Mouse (Mus musculus) CH12F3 (cell line): ENCODE measurements at regions not wholly inside any gene's neighbourhood (a gene's known extent, or its start where the extent isn't known, plus 50 kb on each side); places are given as distances from the start of the nearest gene placed in this dataset.
"Not testable (repeated sequence)": the region's sequence is repeated elsewhere in the genome, so short reads cannot be mapped to it uniquely, and the experiment has no call there.

Source experiments
- in situ Hi-C: fragments of 300-500 bp; cut with MboI; formaldehyde crosslinking; loops from 2 replicates; pipeline ENCODE4 v1.14.3; 2020; ENCODE audit warnings: low sequenced_read_pairs

DNA sequence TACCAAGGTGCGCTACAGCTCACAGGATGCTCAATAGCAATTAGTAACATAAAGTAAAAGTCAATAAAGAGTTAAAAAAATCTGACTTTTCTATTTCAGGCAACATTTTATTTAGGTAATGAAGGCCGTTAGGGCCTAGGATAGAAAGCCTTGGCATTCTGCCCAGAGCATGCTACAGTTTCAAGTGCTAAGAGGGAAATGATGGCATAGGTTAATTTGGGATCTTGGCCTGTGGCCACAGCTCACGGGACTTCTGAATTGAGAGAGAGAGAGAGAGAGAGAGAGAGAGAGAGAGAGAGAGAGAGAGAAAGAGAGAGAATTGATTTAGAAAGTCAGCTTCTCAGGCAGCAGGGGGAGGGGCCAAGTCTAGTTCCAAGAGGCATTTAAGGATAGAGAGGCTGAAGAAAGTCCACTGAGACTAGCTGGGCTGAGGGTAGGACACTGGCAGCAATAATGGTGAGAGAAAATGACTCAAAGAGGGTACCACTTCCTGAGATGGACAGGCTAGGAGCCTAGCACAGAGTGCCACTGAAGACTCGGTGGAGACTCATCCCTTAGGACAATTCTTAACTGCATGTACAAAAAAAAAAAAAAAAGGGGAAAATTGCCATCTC, 52.6 kb upstream of the Klf14 start:
- in situ Hi-C loops, result no loop called here

DNA sequence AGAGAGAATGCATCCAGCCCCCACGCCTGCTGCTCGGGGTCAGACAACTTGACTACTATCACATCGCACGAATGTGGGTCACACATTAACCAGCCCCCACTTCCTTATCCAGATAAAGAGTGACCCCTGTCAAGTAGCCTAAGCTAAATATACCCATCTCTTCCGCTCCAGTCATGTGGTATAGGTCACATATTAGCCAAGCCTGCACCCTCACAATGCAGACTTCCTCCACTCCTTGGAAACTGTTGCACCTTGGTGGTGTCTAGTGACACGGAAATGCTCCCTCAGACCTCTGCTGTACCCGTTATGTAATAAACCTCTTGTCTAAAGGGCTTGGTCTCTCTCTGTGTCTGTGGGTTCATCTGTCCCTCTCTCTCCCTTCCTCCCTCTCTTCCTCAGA, 57.7 kb upstream of the Klf14 start:
- in situ Hi-C loops, result no loop called here

DNA sequence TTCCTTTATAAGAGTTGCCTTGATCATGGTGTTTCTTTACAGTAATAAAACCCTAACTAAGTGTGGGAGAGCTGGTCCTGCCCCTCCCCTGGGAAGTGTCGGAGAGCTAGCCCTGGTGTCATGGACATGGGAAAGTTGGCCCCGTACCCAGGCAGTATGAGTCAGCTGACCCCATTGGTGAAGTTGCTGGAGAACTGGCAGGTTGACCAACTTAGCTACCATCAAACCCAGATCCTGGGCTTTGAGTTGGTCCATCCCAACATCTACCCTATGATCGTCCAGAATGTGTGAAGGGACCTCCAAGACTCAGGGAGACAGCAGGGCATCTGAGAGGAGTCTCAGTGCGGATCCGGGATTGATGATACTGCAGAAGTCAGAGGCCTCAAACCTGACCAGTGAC, 62.9 kb upstream of the Klf14 start:
- in situ Hi-C loops, result no loop called here

DNA sequence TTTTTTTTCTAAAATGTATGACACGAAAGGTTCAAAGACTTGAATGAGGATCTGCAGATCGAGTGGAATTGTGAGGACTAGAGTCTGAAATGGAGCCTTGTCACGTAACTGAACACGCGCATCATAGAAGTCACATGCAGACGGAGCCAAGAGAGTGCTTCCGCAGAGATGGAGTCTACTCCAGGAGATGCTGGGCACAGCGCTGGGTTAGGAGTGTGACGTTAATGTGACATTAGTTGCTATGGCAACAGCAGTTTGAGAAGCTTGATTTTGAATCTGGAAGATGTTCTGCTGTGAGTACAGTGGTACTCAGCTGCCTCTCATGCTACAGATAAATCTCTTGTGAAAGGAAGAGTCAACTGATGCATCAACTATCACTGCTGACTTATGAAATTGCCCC, 70.9 kb upstream of the Klf14 start:
- in situ Hi-C loops, result no loop called here

DNA sequence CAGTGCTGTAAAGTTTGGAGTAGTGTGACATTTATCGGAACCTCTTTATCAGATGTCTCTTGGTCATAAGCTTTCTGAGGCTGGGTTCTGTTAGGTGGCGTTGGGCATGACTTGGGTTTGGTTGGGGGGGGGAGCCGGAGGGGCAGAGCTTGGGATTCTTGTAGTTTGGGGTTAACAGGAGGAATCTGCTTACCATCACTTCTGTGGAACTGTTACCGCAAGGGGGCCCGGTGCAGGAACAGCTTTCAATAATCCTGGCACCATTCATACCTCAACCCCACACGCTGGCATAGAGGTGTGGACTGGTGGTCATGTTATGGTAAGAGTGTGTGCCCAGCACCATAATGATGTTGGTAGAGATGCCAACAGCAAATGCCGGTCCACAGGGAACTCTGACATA, 72.1 kb upstream of the Klf14 start:
- in situ Hi-C loops, result no loop called here

DNA sequence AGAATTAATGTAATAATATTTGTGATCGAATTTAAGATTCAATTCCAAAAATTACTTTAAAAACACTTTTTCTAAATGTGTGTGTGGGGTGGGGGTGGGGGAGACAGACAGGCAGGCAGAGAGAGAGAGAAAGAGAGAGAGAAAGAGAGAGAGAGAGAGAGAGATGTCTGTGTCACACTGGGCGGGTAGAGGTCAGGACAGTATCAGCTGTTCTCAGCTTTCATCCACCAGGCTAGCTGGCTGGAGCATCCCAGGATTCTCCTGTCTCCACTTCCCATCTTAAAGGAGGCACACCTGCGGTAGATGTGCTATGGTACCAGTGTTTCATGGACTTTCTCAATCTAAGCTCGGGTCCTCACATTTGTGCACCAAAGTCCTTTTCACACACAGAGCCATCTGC, 73.3 kb upstream of the Klf14 start:
- in situ Hi-C loops, result no loop called here

DNA sequence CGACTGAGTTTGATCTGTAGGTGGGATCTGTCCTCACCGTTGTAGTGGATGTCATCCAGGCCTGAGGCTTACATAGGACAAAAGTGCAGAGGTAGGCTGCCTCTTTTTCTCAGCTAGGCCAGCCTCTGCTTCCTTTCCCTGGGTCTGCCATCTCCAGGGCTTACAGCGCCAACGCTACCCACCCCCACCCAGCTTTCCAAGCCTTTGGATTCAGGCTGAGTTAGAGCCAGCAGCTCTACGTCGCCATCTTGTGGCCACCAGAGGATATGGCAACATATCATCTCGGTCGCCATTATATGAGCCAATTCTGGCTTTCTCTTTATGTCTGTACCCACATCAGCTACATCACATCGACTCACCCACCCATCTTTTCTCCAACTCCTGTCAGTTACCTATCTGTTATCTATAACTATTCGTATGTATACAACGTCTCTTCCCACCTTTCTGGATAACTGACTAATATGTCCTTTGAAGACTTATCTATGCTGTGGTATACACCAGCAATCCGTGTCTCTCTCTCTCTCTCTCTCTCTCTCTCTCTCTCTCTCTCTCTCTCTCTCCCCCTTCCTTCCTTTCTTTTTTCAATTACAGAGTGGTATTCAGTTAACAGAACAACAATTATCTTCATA, 74.2 kb upstream of the Klf14 start:
- in situ Hi-C loops, result no loop called here

DNA sequence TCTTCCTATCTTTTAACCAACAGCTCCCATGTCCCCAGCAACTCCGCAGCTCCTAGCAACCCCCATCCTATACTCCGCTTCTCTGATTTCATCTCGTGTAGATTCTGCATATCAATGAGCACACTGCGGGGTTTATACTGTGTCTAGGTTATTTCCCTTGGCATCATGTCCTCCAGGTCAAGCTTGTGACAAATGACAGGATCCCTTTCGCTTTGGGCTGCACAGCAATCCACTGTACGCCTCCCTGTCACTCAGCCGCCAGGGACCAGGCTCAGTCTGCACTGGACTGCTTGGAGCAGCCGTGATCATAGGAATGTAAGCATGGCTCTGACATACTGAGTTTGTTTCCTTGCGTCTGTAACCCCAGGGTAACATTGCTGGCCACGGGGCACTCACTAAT, 75.9 kb upstream of the Klf14 start:
- in situ Hi-C loops, result no loop called here

DNA sequence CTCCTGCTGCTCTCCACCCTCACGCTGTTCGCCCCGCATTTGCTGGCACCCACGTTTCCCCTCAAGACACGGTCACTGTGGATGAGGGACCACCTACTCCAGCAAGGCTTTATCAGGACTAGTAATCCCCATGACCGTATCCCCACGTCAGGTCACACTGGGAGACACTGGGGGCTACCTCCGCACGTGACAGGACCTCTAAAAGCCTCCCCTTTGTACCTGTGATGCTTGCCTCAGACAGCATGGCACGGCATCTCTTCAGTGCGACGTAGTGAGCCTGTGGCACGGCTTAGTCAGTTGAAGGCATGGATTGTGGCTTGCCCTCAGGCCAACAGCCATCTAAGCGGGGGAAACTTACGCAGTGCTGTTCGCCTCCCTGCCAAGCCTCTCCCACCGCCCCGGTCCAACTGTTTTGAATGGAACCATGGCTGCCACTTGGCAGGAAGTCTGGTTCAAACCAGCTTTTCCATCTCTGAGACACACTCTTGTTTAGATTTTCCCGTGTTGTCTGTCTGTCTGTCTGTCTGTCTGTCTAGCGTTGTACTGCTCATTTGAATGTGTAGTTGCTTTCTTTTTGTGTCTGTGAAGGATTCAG, 79.0 kb upstream of the Klf14 start:
- in situ Hi-C loops, result no loop called here

DNA sequence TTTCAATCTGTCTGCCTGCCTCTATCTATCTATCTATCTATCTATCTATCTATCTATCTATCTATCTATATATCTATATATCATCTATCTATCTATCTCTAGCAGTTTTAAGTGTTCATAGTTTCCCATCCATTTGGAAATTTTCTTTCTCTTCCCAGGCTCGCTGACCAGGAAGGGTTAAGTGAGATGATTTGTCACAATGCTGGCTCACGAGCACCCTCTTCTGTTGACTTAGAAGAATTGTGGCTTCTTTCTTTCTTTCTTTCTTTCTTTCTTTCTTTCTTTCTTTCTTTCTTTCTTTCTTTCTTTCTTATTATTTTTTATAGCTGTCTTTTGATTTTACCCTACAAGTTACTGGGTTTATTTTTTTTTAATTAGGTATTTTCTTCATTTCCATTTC, 79.6 kb upstream of the Klf14 start:
- in situ Hi-C loops, result not testable (repeated sequence)

DNA sequence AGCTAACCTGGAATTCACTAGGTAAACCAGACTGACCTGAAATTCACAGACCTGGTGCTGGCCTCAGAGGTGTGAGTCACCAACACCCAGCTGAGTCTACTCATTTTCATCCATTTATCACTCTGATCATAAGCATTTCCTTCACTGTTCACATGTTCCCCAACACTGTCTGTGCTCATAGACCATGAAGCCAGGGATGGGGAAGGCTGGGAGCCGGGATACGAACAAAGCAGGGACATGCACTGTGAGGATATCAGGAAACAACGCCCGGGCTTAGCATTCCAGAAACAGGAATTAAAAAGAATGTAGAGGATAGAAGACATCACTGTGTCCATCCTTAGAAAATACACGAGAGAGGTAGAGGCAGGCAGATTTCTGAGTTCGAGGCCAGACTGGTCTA, 80.6 kb upstream of the Klf14 start:
- in situ Hi-C loops, result no loop called here

DNA sequence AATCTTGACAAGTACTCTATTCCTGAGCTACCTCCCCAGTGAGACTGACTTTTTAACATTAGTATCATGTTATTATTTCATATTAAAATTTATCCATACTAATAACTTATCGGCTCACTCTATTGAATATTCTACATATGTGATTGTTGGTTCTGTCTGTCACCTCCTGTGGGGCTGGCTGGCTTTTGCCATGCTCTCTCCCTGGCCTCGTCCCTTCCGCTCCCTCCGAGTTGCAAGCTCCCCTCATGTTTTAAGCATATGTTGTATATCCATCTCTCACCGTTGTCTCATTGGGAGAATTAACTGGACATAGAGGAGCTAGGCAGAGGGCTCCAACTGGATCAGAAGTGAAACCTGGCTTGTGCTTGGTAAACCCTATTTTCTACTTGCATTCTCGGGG, 81.9 kb upstream of the Klf14 start:
- in situ Hi-C loops, result no loop called here

DNA sequence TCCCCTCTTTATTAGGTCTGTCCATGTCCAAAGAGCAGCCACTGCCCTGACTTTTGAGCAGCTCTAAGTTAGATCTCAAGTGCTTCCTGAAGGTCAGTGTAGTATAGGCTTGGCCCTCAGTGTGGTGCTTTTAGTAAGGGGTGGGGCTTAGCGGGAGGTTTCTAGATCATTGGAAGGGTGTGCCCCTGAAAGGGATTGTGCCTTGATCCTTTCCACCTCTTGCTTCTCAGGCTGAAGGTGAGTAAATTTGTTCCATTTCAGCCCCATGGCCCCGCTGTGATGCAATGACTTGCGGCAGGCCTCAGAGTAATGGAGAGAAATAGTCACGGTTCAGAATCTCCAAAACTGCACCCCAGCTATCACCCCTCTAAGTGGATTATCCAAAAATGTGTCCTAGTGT, 84.5 kb upstream of the Klf14 start:
- in situ Hi-C loops, result no loop called here

DNA sequence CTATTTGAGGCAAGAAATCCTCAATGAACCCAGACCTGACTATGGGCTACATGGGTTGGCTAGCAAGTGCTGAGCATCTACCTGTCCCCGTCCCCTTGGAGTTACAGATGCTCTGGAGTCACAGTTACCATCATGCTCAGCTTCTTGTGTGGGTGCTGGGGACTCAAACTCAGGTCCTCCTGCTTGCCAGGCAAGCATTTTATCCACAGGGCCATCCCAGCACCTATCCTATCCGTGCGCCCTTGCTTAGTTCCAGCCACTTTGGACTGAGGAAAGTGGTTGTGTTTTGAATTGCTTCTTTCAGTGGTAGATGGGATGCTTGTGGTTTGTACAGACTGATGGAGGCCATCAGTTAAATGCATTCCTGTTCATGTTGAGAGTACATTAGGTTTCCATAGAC, 85.0 kb upstream of the Klf14 start:
- in situ Hi-C loops, result no loop called here

DNA sequence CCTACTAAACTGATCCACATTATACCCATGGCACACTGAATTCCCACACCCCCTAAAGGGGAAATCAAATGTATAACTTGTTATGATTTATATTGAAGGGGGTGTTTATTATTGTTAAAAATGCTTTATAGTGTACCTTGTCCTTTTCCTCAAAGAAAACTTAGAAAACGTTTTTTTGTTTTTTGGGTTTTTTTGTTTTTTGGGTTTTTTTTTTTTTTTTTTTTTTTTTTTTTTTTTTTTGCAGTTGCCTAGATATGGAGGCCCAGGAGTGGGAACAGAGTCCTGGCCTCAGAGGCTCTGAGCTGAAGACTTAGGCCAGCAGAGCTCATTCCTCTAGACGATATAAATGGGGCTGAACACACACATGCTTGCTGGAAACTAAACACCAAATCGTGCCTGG, 87.3 kb upstream of the Klf14 start:
- in situ Hi-C loops, result no loop called here

DNA sequence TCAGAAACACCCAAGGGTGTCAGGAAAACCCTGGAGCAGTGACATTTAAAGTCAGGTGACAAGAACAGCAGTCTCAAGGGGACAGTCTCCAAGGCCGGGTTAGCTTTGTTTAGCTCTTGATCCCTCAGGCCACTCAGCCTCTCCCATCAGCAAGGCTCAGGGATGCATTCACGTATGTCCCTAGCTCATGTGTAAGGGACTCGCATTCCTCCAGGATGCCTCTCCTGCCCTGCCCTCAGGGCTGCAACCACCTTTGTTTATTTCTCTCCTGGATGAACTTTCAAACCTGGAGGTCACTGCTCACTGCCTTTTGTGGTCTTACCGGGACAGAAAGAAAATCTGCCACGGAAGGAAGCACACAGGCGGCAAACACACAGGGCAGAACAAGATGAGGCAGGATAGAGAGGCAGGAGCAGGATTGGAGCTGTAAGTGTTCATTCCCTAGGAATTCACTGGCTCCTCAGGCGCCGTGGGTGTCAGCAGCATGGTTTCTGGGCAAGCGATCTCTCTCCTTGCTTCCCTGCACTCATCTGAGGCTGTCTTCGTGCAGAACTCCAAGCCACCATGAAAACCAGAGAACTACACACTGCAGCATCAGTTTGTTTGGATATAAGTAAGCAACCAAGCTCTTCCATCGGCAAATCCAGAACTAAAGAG, 90.2 kb upstream of the Klf14 start:
- in situ Hi-C loops, result no loop called here

DNA sequence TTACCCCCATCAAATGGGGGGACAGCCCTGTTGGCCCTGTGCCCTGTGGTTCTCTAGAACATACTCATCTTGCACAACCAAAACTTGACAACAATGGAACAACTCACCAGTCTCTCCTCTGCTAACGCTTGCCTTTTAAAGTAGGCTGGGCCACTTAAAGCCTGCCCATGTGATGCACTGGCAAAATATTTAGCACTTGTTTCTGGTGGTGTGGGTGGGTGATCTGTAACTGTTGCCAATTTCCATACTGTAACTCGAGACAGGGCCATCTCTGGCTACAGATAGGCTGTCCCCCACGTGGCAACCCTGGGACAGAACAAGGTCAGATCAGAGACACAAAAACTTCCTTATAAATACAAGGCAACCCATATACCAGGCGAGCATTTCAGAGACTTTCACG, 92.0 kb upstream of the Klf14 start:
- in situ Hi-C loops, result no loop called here

DNA sequence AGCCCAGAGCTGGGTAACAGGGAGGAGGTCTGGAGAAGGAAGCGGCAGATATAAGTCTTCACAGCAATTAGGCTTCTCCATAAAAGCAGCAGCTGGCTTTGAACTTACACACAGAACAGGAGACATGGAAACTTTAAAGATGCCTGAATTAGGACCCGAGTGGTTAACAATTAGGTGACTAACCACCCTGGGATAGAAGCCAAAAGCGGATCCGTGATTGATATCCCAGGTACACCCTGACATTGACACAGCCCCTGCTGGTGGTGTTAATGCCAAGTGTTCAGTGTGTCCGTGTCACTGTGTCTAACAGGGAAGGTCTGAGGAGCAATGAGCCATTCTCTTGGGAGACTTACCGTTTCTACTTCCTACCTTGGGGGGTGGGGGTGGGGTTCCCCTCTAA, 92.9 kb upstream of the Klf14 start:
- in situ Hi-C loops, result no loop called here

DNA sequence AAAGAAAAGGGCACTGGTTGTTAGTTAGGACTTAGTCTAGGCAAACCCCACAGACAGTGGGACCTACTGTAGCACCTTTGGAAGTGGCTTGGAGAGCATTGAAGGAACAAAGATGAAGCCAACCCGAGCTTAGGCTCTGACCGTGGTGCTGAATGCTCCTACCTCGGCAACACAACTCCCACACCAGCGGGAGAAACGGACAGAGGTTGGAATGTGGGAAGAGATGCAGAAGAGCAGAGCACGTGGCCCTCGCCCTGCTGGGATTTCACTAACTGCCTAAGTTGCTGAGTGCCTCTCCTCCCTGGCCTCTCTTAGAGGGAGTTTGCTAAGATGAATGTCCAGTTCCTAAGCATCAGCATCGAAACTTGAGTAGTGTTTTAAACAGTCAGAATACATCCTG, 94.1 kb upstream of the Klf14 start:
- in situ Hi-C loops, result no loop called here

DNA sequence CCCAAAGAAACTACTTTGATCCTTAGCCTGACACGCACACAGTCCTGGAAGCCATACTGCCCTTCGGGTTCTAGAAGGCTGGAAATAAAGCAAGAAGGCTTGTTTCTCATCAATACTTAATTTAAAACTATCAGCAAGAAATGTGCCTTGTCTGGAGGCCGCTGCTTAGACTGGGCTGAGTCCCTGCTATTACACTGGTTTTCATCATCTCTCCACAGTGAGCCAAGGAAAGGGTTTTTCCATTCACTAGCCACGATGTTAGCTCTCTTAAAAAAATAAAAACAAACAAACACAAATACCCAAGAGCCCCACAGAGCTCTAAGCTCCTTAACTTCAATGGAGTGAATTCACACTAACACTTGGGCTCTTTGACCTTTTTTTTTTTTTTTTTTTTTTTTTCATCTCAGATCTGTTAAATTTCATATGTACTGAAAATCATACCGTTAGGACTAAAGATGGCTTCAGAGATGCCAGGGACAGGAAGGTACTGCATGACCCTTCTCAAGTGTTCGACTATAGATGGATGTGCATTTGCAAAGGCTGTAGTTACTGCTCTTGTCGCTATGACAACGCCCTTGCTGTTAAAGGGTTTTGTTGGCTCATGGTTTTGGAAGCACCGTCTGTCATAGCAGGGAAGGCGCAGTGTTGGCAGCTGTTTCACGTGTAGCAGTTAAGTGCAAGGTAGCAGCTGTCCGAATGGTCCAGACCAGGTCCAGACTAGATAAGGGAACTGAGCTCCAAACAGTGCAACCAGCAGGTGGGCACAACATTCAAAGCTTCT, 98.1 kb upstream of the Klf14 start:
- in situ Hi-C loops, result no loop called here

DNA sequence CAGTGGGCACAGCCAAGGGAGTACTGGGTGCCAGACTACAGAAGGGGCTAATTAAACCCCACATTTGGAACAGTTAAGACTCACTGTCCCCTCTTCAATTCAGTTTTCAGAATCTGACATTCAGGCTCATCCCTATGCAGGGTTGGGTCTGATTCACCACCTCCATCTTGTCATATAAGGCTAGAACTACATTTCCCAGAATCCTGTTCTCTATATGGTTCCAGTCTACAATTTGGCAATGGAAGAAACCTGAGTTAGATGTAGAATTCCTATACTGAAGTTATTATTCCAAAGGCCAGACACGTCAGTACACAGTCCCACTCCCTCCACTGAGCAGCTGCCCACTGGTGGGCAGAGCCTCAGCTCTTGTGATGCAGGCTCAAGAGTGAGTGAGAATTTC, 99.4 kb upstream of the Klf14 start:
- in situ Hi-C loops, result no loop called here

DNA sequence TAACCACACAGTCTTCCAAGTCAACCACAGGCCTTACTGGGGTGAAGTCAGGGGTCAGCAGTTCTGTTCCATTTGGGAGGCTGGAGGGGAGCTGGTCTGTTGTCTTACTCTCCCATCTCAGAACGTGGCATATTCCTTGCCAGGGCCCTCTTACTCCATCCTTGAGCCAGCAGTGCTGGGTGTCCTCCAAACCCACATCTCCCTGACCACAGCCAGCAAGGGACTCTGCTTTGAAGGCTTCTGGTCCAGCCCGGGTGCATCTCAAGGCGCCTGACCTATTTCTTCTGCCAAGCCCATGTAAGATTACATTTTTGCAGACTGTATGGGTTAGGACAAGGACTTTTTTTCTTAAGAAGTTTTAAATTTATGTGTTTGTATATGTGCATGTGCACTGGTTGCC, 100.1 kb upstream of the Klf14 start:
- in situ Hi-C loops, result no loop called here
